Mouse (Mus musculus) neutrophil, adult 83 days (primary cell): ENCODE data around the gene Slfnl1. TPM values are rescaled to one million over a fixed set of nuclear protein-coding genes. Genes with fewer than 3 reads are reported as not detected.

Source experiments
- total RNA-seq, 2 experiments: library from RNA; stranded (reverse); gene quantifications; one replicate each; pipeline ENCODE4 v1.2.4; 2023

The Slfnl1 gene
- total RNA-seq, result under 1 TPM in 1 of 2 experiments, not detected in 1; 0.22 TPM

DNA sequence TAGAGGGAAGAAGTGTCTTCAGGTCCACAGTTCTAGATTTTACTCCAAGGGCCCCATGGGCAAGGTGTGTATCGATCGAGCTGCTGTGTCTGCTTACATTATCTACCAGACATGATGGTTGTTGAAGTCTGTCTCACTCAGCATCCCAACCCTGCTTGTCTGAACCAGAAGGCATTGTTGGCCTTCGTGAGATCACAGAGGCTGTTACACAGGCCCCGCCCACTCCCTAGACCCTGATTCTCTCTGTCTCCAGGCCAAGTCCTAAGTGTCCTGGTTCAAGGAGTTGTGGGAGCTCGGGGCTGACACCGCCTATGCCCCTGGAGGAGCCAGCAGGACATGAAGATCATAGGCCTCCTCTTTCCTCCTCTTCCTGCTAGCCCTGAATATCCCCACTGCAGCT lies at the start of gene Slfnl1:
Gene Slfnl1 (plus strand): TSS at position 246 of the 400 bp plus-strand sequence.

DNA sequence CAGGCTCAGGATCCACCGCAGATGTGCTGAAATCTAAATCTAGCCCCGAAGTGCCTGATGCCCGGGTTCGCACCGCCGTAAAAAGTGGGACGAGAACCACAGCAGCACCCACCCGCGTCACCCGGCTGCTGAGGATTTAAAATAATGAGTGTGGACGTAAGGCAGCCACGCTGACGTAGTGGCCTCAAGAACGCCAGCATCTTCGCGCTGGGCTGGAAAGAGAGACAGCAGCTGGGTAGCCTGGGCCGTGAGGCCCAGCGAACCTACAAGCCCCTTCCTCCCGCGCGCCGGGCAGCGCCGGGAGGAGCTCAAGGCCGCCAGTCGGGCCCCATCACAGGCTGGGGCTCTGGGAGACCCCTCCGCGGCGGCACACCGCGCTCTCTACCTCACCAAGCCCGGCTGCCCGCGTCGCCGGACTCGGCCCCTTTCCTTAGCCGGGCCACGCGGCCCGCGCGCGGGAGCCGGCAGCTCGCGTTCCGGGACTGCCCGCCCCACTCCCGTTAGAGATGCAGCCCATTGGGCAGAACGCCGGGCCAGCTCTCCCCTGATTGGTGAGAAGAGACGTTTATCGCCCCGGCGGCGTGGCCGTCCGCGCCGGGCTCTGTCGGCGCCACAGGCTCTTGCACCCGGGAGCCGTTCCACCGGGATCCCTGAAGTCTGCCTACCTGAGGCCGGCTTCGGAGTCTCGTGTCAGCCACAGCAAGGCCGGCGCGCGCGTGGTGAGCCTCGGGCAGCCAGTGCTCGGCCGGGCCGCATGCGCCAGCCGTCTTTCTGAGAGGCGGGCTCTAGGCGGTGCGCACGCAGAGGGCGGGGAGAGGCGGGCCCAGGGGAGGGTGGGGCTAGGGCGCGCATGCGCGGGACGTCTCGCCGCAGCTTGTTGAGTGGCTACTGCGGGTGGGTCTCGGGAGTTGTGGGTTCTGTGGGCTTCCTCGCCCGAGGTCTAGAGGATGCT lies 37.7 kb downstream of the Slfnl1 start, which contains the start of gene Ctps:
Gene Ctps (minus strand): TSS at position 791 of the 952 bp plus-strand sequence.

Other genes with a start within 250 kb of the Slfnl1 start
- gene Foxo6, start 244.9 kb upstream of the Slfnl1 start, total RNA-seq, result not detected
- 10 to 100 TPM; 21.4 to 24.0 TPM for gene Scmh1, start 127.0 kb upstream of the Slfnl1 start, total RNA-seq
- gene Ctps, start 38.0 kb downstream of the Slfnl1 start, total RNA-seq, result 10 to 100 TPM in 1 of 2 experiments, 1 to 10 TPM in 1; 8.9 to 10.6 TPM
- gene Gm8439, start 56.5 kb downstream of the Slfnl1 start, total RNA-seq, result 1 to 10 TPM; 1.6 TPM
- gene Cited4, start 134.3 kb downstream of the Slfnl1 start, total RNA-seq, result 10 to 100 TPM; 12.2 to 14.6 TPM
- gene Kcnq4, start 216.4 kb downstream of the Slfnl1 start, total RNA-seq, result not detected